Mouse (Mus musculus): Measurements from ENCODE around the gene Ebi3.

DNA sequence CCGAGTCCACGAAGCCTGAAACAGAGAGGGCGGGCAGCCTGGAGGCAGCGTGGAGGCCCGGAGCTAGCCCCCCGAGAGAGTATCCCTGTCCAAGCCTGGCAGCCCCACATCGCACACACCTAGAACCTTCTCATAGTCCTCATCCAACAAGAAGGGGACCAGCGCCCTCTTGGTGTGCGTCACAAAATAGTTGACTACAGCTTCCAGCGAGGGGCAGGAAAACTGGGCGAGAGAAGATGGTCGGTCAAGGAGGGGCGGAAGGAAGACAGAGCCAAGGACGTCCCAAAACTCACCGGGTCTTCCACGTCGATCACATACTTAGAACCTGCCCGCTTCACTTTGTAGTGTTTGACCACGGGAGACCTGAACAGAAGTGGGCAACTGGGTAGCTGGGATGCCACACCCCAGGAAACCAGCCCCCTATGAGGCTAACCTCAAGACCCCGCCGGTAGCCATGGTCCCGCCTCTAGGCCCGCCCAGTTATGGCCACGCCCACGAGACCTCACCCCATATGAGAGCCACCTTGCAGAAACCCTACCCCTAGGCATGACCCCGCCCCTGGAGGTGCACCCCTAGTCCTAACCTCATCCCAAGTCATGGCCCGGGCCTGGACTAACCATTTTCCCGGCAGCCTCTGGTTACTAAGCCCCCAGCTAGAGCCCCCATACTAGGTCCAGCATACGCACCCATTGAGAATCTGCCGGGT is 47.5 kb downstream of the Ebi3 start:
- no peak for TF ChIP-seq EP300 (IDR thresholded peaks at IDR 0.05)
- 0 out of 2 replicates have a peak, but pooled peaks have one; percentile 7 for TF ChIP-seq CTCF (IDR thresholded peaks at IDR 0.05)

Data from lung, postnatal 0 days (tissue).